Mouse (Mus musculus) heart, adult 8-10 months (tissue): ENCODE data around the gene Aim2. TPM values are rescaled to one million over a fixed set of nuclear protein-coding genes. Genes with fewer than 3 reads are reported as not detected.
"Not testable (repeated sequence)": the region's sequence is repeated elsewhere in the genome, so short reads cannot be mapped to it uniquely, and the experiment has no call there.

ENCODE experiments used
- DNase-seq: peaks from one replicate; pipeline ENCODE4 v3.0.0; 2022; ENCODE audit warnings: low spot score
- total RNA-seq, 4 experiments: library from RNA; stranded (reverse); gene quantifications; 2 replicates each; pipeline ENCODE4 v1.2.4; 2022

The Aim2 gene
- total RNA-seq, 4 experiments from 2014 or later = 0.65 to 3.1 (median 1.4) TPM

- DNase-seq = peak; percentile 45
Observed at GRCm38 (mm10) chr1:173456139-173456754, 105.6 kb downstream of the Aim2 start.

GRCm38 (mm10) chr1:173456761-173457160 lies 106.1 kb downstream of the Aim2 start:
- no peak for DNase-seq

- not testable (repeated sequence) for DNase-seq
Observed at GRCm38 (mm10) chr1:173480399-173481181, 129.9 kb downstream of the Aim2 start.

GRCm38 (mm10) chr1:173481182-173481574 lies 130.5 kb downstream of the Aim2 start:
- DNase-seq = not testable (repeated sequence)

GRCm38 (mm10) chr1:173490812-173491480 lies 140.3 kb downstream of the Aim2 start, which contains the start of gene Ifi206:
Gene Ifi206, minus strand, starts transcription at chr1:173491041.
- not testable (repeated sequence) for DNase-seq

GRCm38 (mm10) chr1:173491483-173491882 lies 140.8 kb downstream of the Aim2 start:
- DNase-seq = not testable (repeated sequence)

GRCm38 (mm10) chr1:173510595-173510994 lies 159.9 kb downstream of the Aim2 start:
- not testable (repeated sequence) for DNase-seq

Other genes with a start within 250 kb of the Aim2 start
- gene Olfr1408, start 213.5 kb upstream of the Aim2 start, total RNA-seq = not detected
- not detected for gene Olfr1406, start 160.2 kb upstream of the Aim2 start, total RNA-seq
- not detected for gene Olfr218, start 153.1 kb upstream of the Aim2 start, total RNA-seq
- not detected for gene Olfr1404, start 138.5 kb upstream of the Aim2 start, total RNA-seq
- gene Fcer1a, start 123.7 kb upstream of the Aim2 start, total RNA-seq = not detected
- not detected for gene Olfr418, start 84.9 kb upstream of the Aim2 start, total RNA-seq
- gene Mptx2, start 73.1 kb upstream of the Aim2 start, total RNA-seq = not detected
- under 1 TPM; 0.23 to 0.56 (median 0.37) TPM for gene Ackr1, start 17.1 kb upstream of the Aim2 start, total RNA-seq
- gene Cadm3, start 16.8 kb downstream of the Aim2 start, total RNA-seq = 1 to 10 TPM; 1.8 to 2.8 (median 2.6) TPM
- under 1 TPM in 1 of 4 experiments, not detected in 3; 0.09 TPM for gene Ifi206, start 140.2 kb downstream of the Aim2 start, total RNA-seq
- not detected for gene Ifi214, start 185.1 kb downstream of the Aim2 start, total RNA-seq
- under 1 TPM; 0.09 to 0.16 (median 0.14) TPM for gene Ifi213, start 248.4 kb downstream of the Aim2 start, total RNA-seq